ENCODE assay signal across 7 mouse cellular contexts in genomic region chr11:115354183-115354582, GRCm38 (mm10). TPM values are rescaled to one million over a fixed set of nuclear protein-coding genes. Genes with fewer than 3 reads are reported as not detected.
DNase-seq lines count a peak whose midpoint lies in the region; ATAC-seq and TF ChIP-seq lines count a peak whose summit lies in the region.

No protein-coding gene starts in this region.

- H3K36me3 ChIP-seq in E14TG2a.4 (ENCODE audit: insufficient read depth, low read length): no peaks in the 10 kb centered on the region
- H3K36me3 ChIP-seq in kidney, postnatal 0 days (ENCODE audit: insufficient read depth, low read length): no peaks in the 10 kb centered on the region

- 8% methylated on average over 8 of the region's 8 CpGs for WGBS in kidney, postnatal 0 days

- H3K9ac ChIP-seq in kidney, postnatal 0 days (ENCODE audit: low read depth, low read length): no peak overlapping the region

- no peak overlapping the region for H3K4me3 ChIP-seq in E14TG2a.4 (replicated peaks; ENCODE audit: low read length)
- no peak overlapping the region for H3K4me3 ChIP-seq in kidney, postnatal 0 days (replicated peaks; ENCODE audit: low read depth, low read length)

- no peak overlapping the region for H3K4me2 ChIP-seq in kidney, postnatal 0 days (ENCODE audit: low read length)

- ATAC-seq in kidney, postnatal 0 days (replicated peaks; ENCODE audit: low FRiP score, low read depth): 0 out of 2 replicates have a peak, but pooled peaks have one; percentile 4

- peaks cover 28% of the 10 kb centered on the region for H3K4me1 ChIP-seq in E14TG2a.4 (replicated peaks; ENCODE audit: low read depth, low read length)
- 0 out of 2 replicates have a peak, but pooled peaks cover 4% of the 10 kb centered on the region for H3K4me1 ChIP-seq in kidney, postnatal 0 days (replicated peaks; ENCODE audit: insufficient read depth, low read length)

- peak; percentile 84 for DNase-seq in ZHBTc4 (ENCODE audit: low read depth, low spot score)
- DNase-seq in cerebellum, postnatal 4 days (ENCODE audit: low spot score in 2 of 2): peak; percentile 70 to 81
- peak; percentile 51 to 66 for DNase-seq in gastrocnemius, postnatal 4 days (ENCODE audit: low spot score in 2 of 2)
- peak; percentile 91 for DNase-seq in kidney, postnatal 0 days (ENCODE audit: low spot score)
- peak; percentile 78 for DNase-seq in lung, postnatal 10 days
- DNase-seq in retina, embryonic 14.5 days (ENCODE audit: low spot score): peak; percentile 95

- H3K27ac ChIP-seq in kidney, postnatal 0 days: no peak overlapping the region

- TF ChIP-seq CTCF in E14TG2a.4 (conservative IDR thresholded peaks at IDR 0.05; ENCODE audit: low read length): peak; percentile 95
- TF ChIP-seq CTCF in kidney, postnatal 0 days (IDR thresholded peaks at IDR 0.05; ENCODE audit: low read depth): peak; percentile 97

- H3K27me3 ChIP-seq in E14TG2a.4 (ENCODE audit: insufficient read depth, low read length): peaks cover 56% of the 10 kb centered on the region
- H3K27me3 ChIP-seq in kidney, postnatal 0 days (ENCODE audit: insufficient read depth, low read length): no peaks in the 10 kb centered on the region

- no peaks in the 10 kb centered on the region for H3K9me3 ChIP-seq in E14TG2a.4 (ENCODE audit: low read length)
- H3K9me3 ChIP-seq in kidney, postnatal 0 days (replicated peaks; ENCODE audit: low read length): no peaks in the 10 kb centered on the region

RNA-seq across cellular contexts. Expression of gene Hid1, which starts 13.4 kb away (rescaled TPM):
- total RNA-seq in gastrocnemius, postnatal 4 days (2021): 1 to 10 TPM; 7.2 to 9.0 TPM
- 4.5 and 5.4 TPM in 2 replicates for polyA plus RNA-seq in kidney, postnatal 0 days (2015; fragmentation: Nextera tagmentation; extraction: Ambion mirVana)

RNA-seq across cellular contexts. Expression of gene Otop3, which starts 19.7 kb away (rescaled TPM):
- total RNA-seq in gastrocnemius, postnatal 4 days (2021): not detected
- polyA plus RNA-seq in kidney, postnatal 0 days (2015; fragmentation: Nextera tagmentation; extraction: Ambion mirVana): not detected in 2 replicates

RNA-seq across cellular contexts. Expression of gene Cdr2l, which starts 27.5 kb away (rescaled TPM):
- 10 to 100 TPM; 19.4 to 22.2 TPM for total RNA-seq in gastrocnemius, postnatal 4 days (2021)
- 7.6 and 7.8 TPM in 2 replicates for polyA plus RNA-seq in kidney, postnatal 0 days (2015; fragmentation: Nextera tagmentation; extraction: Ambion mirVana)

RNA-seq across cellular contexts. Expression of gene Ush1g, which starts 32.3 kb away (rescaled TPM):
- total RNA-seq in gastrocnemius, postnatal 4 days (2021): not detected
- 0.05 TPM in 1 of 2 replicates, not detected in the other for polyA plus RNA-seq in kidney, postnatal 0 days (2015; fragmentation: Nextera tagmentation; extraction: Ambion mirVana)

RNA-seq across cellular contexts. Expression of gene Otop2, which starts 47.2 kb away (rescaled TPM):
- total RNA-seq in gastrocnemius, postnatal 4 days (2021): not detected
- not detected in 2 replicates for polyA plus RNA-seq in kidney, postnatal 0 days (2015; fragmentation: Nextera tagmentation; extraction: Ambion mirVana)
